Mouse (Mus musculus) left cerebral cortex, postnatal 25 days (tissue): ENCODE data around the gene Cmtm5. TPM values are rescaled to one million over a fixed set of nuclear protein-coding genes. Genes with fewer than 3 reads are reported as not detected.
A peak's percentile ranks its signal among the peaks of the same experiment; 100 is the strongest.
"Not testable (repeated sequence)": the region's sequence is repeated elsewhere in the genome, so short reads cannot be mapped to it uniquely, and the experiment has no call there.

Source experiments
- DNase-seq, 2 experiments: peaks; one replicate each; pipeline ENCODE4 v3.0.0; 2022; ENCODE audit warnings: low spot score in 2 of 2, mixed read lengths in 1 of 2
- intact Hi-C: fragments of 180-260 bp; cut with DNase I; formaldehyde crosslinking; loops from one replicate; pipeline ENCODE4 v1.15.1; 2025
- total RNA-seq, 2 experiments: library from RNA; stranded (reverse); gene quantifications; 2 replicates each; pipeline ENCODE4 v1.2.3; 2021

Cmtm5 gene
- total RNA-seq, 2 experiments from 2014 or later, result 48.1 to 63.0 TPM

DNA sequence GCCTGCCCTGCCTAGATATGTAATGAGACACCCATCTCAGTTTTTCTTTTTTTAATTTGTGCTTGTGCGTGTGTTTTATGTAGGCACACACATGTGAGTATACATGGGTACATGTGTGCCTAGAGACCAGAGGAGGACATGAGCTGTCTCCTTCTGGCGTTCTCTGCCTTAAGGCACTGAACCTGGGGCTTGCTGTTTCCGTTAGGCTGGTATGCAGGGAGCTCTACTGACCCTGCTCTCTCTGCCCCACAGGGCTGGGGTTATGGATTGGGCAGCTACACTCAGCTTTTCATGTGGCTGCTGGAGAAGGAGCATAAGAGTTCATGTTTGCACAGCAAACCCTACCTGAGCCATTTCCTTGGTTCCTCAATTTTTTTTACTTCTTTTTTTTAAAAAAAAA is 18.4 kb downstream of the Cmtm5 start:
- intact Hi-C loops, result no loop called here
- DNase-seq, result no peak

DNA sequence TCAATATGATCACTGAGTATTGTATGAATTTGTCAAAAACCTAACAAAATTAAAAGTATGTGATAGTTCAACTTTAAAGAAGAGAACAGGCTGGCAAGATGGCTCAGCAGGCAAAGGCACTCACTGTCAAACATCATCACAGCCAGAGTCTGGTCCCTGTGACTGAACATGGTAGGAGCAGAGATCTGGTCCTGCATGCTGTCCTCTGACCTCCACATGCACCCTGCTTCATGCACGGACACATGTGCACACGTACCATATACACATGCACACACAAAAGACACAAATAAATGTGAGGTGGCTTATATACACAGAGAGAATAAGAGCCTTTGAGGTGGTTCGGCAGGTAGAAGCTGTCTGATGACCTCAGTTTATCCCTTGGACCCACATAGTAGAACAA is 19.4 kb downstream of the Cmtm5 start:
- intact Hi-C loops, result no loop called here
- DNase-seq, result no peak

DNA sequence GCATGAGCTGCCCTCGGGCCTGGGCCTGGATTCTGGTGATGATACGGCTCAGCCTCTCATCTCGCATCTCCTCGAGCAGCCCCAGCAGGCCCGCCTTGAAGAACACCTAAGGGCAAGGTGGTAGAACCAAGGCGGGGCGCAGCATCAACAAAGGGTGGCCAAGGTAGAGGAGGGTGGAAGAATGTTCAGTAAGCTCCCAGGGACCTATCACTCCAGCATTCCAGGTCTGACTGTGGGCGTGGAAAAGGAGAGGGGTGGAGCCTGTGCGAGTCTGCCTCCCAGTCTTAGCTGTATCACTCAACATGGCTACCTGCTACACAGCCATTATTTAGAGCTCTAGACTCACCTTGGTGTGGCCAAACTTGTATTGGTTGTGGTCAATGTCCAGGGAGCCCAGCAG is 20.5 kb downstream of the Cmtm5 start:
- DNase-seq, result no peak
- intact Hi-C loops, result no loop called here

DNA sequence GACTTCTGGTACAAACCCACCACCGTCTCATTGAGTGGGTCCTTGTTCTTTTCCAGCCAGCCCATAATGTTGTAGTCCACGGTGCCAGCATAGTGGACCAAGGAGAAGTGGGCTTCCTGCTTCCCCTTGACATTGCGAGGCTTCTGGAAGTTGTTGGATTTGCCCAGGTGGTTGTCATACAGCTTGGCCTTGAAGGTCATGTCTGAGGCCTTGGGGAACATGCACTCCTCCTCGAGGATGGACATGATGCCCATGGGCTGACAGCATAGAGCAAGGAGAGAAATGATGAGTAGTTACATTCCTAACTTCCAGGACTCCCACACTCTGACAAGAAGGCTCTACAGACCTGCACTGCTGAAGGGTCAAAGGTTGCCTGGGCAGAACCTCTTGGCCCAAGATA is 22.4 kb downstream of the Cmtm5 start:
- intact Hi-C loops, result no loop called here
- no peak for DNase-seq

DNA sequence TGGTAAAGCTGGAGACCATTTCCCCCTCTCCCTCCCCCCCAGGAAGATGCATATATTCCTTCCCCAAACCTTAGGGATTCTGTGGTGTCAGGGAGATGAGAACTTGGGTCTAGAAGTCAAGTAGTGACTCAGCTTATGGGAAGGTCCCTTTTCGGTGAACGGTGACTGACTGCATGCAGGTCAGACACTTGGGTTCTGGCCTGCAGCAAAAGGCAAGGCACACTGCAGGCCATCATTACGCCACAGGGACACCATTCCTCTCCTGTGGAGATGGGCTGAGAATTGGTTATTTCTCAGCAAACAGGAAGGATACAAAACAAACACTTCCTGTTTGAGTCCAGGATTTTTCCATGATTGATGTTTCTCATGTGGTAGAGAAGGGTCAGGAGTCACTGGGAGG is 23.1 kb downstream of the Cmtm5 start:
- no peak for DNase-seq
- intact Hi-C loops, result no loop called here

GRCm38 (mm10) chr14:54959853-54960613 is 24.0 kb downstream of the Cmtm5 start:
- intact Hi-C loops, DNase-seq: not testable (repeated sequence)

DNA sequence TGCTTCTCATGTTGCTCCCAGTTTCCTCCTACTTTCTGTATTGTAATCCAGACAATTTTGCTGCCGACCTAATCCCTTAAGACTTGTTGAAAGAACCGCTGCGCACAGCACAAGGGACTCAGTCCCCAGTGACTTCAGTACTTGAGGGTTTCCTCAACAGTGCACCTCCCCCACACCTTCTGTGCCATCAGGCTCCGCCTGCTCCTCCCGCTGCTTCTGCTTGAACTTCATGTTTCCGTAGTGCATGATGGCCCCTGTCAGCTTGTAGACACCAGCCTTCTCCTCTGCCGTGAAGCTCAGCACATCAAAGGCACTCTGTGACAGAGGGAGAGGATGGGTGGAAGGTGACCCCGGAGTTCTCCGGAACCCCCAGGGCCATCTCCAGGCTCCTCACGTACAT is 24.7 kb downstream of the Cmtm5 start:
- peak; percentile 27 to 57 for DNase-seq

DNA sequence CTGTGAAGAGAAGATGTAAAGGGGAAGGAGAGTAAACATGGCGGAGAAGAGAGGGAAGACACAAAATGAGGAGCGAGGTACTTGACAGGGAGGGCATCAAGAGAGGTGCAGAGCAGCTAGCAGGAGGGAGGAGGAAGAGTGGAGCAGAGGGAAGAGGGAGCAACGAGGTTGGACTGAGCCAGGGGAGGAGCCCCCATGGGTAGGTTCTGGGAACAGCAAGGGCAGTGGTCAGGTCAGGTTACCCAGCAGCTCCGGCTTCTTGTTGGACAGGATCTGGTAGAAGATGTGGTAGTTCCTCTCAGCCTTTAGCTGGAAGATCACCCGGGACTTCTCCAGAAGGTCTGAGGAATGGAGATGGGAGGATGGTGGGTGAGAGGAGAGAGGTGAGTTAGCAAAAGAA is 25.4 kb downstream of the Cmtm5 start:
- DNase-seq, result no peak
- intact Hi-C loops, result no loop called here

More for the DNA sequence above, 24.7 kb downstream of the Cmtm5 start:
- intact Hi-C loops, result no loop called here

DNA sequence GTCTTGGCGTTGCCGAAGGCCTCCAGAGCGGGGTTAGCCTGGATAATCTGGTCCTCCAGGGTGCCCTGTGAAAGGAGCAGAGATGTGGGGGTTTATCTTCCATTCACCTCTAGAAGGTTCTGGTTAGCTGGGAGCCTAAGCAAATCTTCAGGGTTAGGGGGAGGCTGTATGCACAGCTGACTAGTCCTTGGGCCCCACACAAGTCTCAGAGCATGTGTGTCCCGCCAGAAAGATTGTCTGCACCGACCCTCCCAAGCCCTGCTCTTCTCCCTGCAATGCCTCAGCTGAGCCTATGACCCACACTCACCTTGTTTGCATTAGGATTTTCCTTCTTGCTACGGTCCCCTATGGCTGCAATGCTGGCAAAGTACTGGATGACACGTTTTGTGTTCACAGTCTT is 26.7 kb downstream of the Cmtm5 start:
- intact Hi-C loops, result no loop called here
- no peak for DNase-seq

- DNase-seq, result no peak
- intact Hi-C loops, result no loop called here
These were observed 27.7 kb downstream of the Cmtm5 start for GRCm38 (mm10) chr14:54963727-54964126.

- no peak for DNase-seq
- intact Hi-C loops, result no loop called here
These were observed 29.0 kb downstream of the Cmtm5 start for GRCm38 (mm10) chr14:54965044-54965443.

DNA sequence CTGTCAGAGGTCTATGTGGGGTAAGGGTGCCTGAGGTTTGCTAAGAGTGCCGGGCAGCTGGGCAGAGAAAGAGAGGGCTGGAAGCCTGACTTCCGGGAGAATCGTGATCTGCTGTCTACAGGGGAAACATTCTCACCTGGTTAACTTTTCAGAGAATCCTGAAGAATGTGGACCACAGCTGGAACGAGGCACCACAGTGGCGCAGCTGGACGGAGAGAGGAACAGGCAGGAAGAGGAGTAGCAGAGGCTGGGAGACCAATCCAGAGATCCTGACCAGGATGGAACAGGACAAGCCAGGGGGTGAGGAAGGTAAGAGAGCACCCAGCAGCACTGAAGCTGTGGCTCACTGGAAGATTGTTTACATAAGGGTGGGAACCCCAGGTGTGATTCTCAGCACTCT is 29.6 kb downstream of the Cmtm5 start:
- intact Hi-C loops, result no loop called here
- no peak for DNase-seq

DNA sequence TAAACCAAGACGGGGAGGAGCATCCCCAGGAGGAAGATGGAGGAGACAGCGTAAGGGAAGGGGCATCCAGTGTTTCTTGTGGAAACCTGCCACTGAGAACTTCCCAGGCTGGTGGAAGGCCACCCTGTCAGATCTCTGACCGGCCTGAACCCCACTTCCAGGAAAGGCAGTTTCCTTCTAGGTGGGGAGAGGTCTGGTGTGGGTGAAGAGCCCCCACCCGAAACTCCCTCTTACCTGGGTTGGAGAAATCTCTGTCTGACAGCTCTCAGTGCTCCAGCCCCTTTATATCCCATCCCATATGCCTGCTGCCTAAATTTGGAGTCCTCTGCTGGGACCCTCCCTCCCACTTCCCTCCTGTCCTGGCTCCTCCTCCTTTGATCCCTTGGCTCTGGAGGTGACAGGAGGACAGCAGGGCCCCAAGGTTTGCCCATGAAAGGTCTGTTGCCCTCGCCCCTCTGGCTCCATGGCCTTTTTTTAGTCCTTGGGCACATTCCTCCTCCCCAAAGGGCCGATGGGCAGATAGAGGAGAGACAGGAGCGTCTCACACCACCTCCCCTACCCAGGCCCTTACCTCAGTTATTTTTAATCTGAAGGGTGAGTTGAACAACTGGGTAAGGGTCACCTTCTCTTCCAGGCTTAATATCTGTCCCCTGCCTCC is 30.4 kb downstream of the Cmtm5 start, which contains the start of gene Myh6:
TSS of gene Myh6 (minus strand) at position 608 of the 658 bp plus-strand sequence.
- intact Hi-C loops, result no loop called here
- DNase-seq, result no peak

GRCm38 (mm10) chr14:54967874-54968273 is 31.8 kb downstream of the Cmtm5 start:
- intact Hi-C loops, result no loop called here

DNA sequence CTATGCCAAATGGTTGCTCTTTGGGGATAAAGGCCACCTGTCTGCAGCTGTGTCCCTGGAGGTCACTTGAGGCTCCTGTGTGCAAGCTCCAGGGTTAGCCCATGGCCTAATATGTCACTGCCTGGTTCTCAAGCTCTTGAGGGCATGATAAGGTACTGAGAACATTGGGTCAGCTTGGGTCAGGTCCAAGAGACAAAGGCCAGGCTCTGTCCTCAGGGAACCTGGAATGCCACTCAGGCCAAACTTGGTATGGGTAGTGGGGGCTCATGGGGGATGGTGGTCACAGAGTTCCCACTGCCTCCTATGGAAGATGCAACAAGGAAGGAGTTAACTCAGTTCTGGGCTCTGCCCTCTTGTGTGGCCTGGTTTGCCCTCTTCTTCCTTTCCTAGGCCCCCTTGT is 32.3 kb downstream of the Cmtm5 start:
- no peak for DNase-seq
- intact Hi-C loops, result no loop called here

More at GRCm38 (mm10) chr14:54967874-54968273, 31.8 kb downstream of the Cmtm5 start:
- DNase-seq, result no peak

GRCm38 (mm10) chr14:54972786-54973185 is 36.7 kb downstream of the Cmtm5 start:
- DNase-seq, intact Hi-C loops: not testable (repeated sequence)

- intact Hi-C loops, result loop anchor here (1.0 kb wide), 1 partner anchor 26 kb away; no protein-coding TSS in a partner anchor
These were observed 38.2 kb downstream of the Cmtm5 start for GRCm38 (mm10) chr14:54974068-54974791.

GRCm38 (mm10) chr14:54976633-54977032 is 40.6 kb downstream of the Cmtm5 start, which contains the start of gene Gm17428:
Gene Gm17428 (plus strand): TSS chr14:54976933.
- intact Hi-C loops, result no loop called here
- DNase-seq, result no peak

More at GRCm38 (mm10) chr14:54974068-54974791, 38.2 kb downstream of the Cmtm5 start:
- DNase-seq, result peak; percentile 34 to 61

GRCm38 (mm10) chr14:54978664-54979063 is 42.6 kb downstream of the Cmtm5 start:
- intact Hi-C loops, result no loop called here
- no peak for DNase-seq

DNA sequence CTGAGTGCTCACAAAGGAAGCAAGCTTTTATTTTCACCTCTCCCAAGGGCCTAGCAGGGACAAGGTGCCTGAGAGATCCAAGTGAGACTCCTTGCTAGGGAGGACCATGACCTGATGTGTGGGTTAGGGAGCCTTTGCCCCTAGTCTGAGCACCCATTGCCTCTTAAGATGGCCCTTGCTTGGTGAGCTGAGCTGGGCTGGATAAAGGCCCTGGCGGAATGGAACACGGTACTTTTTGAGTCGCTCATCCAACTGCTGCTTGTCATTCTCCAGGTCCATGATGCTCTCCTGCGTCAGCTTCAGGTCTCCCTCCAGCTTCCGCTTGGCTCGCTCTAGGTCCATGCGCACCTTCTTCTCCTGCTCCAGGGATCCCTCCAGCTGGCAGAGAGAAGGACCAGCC is 45.9 kb downstream of the Cmtm5 start:
- intact Hi-C loops, result no loop called here

More for the DNA sequence above, 45.9 kb downstream of the Cmtm5 start:
- no peak for DNase-seq
